Mouse (Mus musculus) splenic B cell, adult 2 months (primary cell): Measurements from ENCODE around the gene Gucy2c.

Experiments used
- DNase-seq: peaks from one replicate; pipeline ENCODE4 v3.0.0-alpha.2; 2011; ENCODE audit warnings: low read depth, low spot score
- H3K27me3 ChIP-seq: 2 replicates; pipeline ENCODE4 v1.6.1; 2012; ENCODE audit warnings: mild to moderate bottlenecking, low read length, moderate library complexity, mixed read lengths; ENCODE audit not compliant: control insufficient read depth, poor library complexity, insufficient read depth, severe bottlenecking
- H3K36me3 ChIP-seq: 2 replicates; pipeline ENCODE4 v1.6.1; 2012; ENCODE audit warnings: mild to moderate bottlenecking, low read length, moderate library complexity, mixed read lengths; ENCODE audit not compliant: control insufficient read depth, poor library complexity, insufficient read depth, severe bottlenecking

Gene Gucy2c

DNA sequence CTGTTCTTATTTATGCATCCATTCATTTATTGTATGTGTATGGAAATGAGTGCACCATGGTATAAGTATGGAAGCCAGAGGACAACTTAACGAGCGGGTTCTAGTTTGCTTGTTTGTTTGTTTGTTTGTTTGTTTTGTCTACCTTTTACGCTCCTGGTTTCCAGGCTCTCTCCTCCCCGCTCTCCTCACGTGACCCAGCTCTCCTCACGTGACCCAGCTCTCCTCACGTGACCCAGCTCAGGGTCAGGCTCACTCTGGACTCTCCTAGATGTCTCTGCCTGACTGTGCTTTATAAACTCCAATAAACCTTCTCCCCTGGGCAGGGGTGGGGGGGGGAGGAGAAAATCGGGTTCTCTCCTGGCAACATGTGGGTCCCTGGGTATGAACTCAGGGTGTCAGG is 130.9 kb downstream of the Gucy2c start:
- no peak for DNase-seq
- Histone ChIP-seq H3K27me3 (no peaks in the 10 kb centered on the region), H3K36me3 (0 out of 2 replicates have a peak, but pooled peaks cover 2% of the 10 kb centered on the region)

DNA sequence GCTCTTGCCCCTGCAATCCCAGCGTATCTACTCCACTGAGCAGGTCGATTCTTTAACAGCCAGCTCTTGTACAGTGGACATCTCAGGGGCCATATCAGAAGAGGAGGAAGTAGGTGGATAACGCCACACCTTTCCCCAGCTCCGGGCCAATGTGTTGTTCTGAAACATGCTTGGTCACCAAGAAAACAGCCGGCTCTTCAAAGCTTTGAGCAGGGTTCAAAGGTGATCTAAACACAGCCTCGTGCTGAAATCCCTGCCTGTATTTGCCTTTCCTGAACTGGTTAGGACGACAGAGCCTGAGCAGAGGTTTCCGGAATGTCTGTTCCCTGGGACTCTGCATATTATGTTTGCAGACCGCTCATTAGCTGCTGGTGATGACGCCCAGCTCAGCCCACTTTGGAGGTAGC is 134.1 kb downstream of the Gucy2c start:
- Histone ChIP-seq H3K27me3 (no peaks in the 10 kb centered on the region), H3K36me3 (0 out of 2 replicates have a peak, but pooled peaks cover 2% of the 10 kb centered on the region)
- DNase-seq: no peak
